Mouse (Mus musculus) cortical plate, adult 2 months (tissue): ENCODE results near the gene Pigz.
"Not testable (repeated sequence)": the region's sequence is repeated elsewhere in the genome, so short reads cannot be mapped to it uniquely, and the experiment has no call there.

Experiments
- CTCF ChIP-seq: fragments of 200-500 bp; IDR thresholded peaks from 2 replicates; pipeline ENCODE4 v1.5.1; 2011; ENCODE audit warnings: mild to moderate bottlenecking, control low read depth, low read length; ENCODE audit not compliant: insufficient read depth; ENCODE audit errors: extremely low read depth
- POLR2A ChIP-seq: fragments of 200-500 bp; IDR thresholded peaks from 2 replicates; pipeline ENCODE4 v1.6.1; 2011; ENCODE audit warnings: mild to moderate bottlenecking, low read length, control low read depth; ENCODE audit not compliant: insufficient read depth; ENCODE audit errors: extremely low read depth

DNA sequence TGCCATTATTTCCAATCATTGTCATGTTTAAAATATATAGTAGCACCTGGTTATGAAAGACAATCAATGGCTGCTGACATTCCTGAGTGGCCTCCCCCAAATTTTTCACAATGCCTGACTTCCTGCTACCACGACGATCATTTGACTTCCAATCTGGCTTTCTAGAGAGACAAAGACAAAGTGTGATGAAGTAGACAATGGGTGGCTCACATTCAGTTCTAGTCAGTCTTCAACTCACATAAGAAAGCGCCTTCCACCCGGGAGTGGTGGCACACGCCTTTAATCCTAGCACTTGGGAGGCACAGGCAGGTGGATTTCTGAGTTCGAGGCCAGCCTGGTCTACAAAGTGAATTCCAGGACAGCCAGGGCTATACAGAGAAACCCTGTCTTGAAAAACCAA is 12.3 kb downstream of the Pigz start:
- TF ChIP-seq CTCF, POLR2A: not testable (repeated sequence)
